11 mouse cellular contexts compared by ENCODE assay signal in genomic region chr11:115777487-115778335, GRCm38 (mm10). TPM values are rescaled to one million over a fixed set of nuclear protein-coding genes. Genes with fewer than 3 reads are reported as not detected.
DNase-seq lines count a peak whose midpoint lies in the region; ATAC-seq and TF ChIP-seq lines count a peak whose summit lies in the region.
"Had no signal": no experiment of that assay in that cellular context is flagged by ENCODE, and none has a peak within 500 bp of the region (broad histone marks: within the 10 kb centered on the region; RNA-seq: fewer than 3 reads in every experiment).

No protein-coding gene starts in this region.

- no peaks in the 10 kb centered on the region for H3K27me3 ChIP-seq in heart, embryonic 10.5 days (ENCODE audit: insufficient read depth, poor library complexity, severe bottlenecking)
- H3K27me3 ChIP-seq in E14TG2a.4 (ENCODE audit: insufficient read depth, low read length) = peaks cover 4% of the 10 kb centered on the region; the same call in 1 of the 2 replicates
- H3K27me3 ChIP-seq in liver, embryonic 13.5 days = no peaks in the 10 kb centered on the region

- peaks cover 68% of the 10 kb centered on the region for H3K4me1 ChIP-seq in heart, embryonic 10.5 days
- H3K4me1 ChIP-seq in E14TG2a.4 (replicated peaks; ENCODE audit: low read depth, low read length) = peaks cover 70% of the 10 kb centered on the region
- peaks cover 82% of the 10 kb centered on the region for H3K4me1 ChIP-seq in liver, embryonic 13.5 days (replicated peaks)

- no peak for ATAC-seq in liver, embryonic 13.5 days (ENCODE audit: low read depth)
- ATAC-seq in frontal cortex, adult (ENCODE audit: low TSS enrichment) = no peak
- ATAC-seq: forebrain, embryonic 16.5 days; midbrain, embryonic 16.5 days had no signal

- no peak for DNase-seq in heart, embryonic 10.5 days (ENCODE audit: low spot score)
- DNase-seq in heart, postnatal 36 days = no peak
- DNase-seq in forelimb bud, embryonic 11.5 days (ENCODE audit: low read depth, low spot score) = peak; percentile 43
- DNase-seq in liver, embryonic 13.5 days = no peak
- DNase-seq in left cerebral cortex, postnatal 14 days (ENCODE audit: low spot score in 2 of 2) = no peak
- no peak for DNase-seq in layer of hippocampus, postnatal 25 days (ENCODE audit: extremely low spot score in 1 of 2, low spot score in 1 of 2)
- DNase-seq: retina, postnatal 1 day had no signal

- H3K9ac ChIP-seq in liver, embryonic 13.5 days = 0 out of 2 replicates have a peak overlapping the region, but pooled peaks have one; percentile 2

- no peak overlapping the region for H3K4me2 ChIP-seq in liver, embryonic 13.5 days

- H3K27ac ChIP-seq in heart, embryonic 10.5 days = peak overlapping the region; percentile 90
- H3K27ac ChIP-seq in liver, embryonic 13.5 days = peak overlapping the region; percentile 99

- peaks cover 32% of the 10 kb centered on the region for H3K36me3 ChIP-seq in heart, embryonic 10.5 days
- no peaks in the 10 kb centered on the region for H3K36me3 ChIP-seq in E14TG2a.4 (ENCODE audit: insufficient read depth, low read length)
- H3K36me3 ChIP-seq in liver, embryonic 13.5 days = peaks cover 25% of the 10 kb centered on the region

- TF ChIP-seq CTCF in E14TG2a.4 (conservative IDR thresholded peaks at IDR 0.05; ENCODE audit: low read length) = no peak

- WGBS in heart, embryonic 10.5 days = 89% methylated on average over 17 of the region's 17 CpGs
- 83% methylated on average over 17 of the region's 17 CpGs for WGBS in liver, embryonic 13.5 days (ENCODE audit: insufficient replicate concordance)

- no peak overlapping the region for H3K4me3 ChIP-seq in heart, embryonic 10.5 days
- H3K4me3 ChIP-seq in E14TG2a.4 (replicated peaks; ENCODE audit: low read length) = peak overlapping the region; percentile 46
- H3K4me3 ChIP-seq in liver, embryonic 13.5 days (replicated peaks) = no peak overlapping the region

- H3K9me3 ChIP-seq in heart, embryonic 10.5 days = no peaks in the 10 kb centered on the region
- no peaks in the 10 kb centered on the region for H3K9me3 ChIP-seq in E14TG2a.4 (ENCODE audit: low read length)
- no peaks in the 10 kb centered on the region for H3K9me3 ChIP-seq in liver, embryonic 13.5 days (replicated peaks)

- intact Hi-C loops in heart, postnatal 36 days (cut with DNase I) = loop anchor here (2.0 to 5.0 kb wide), 2 partner anchors 40 to 55 kb away; no protein-coding TSS in a partner anchor
- intact Hi-C loops in left cerebral cortex, postnatal 14 days (cut with DNase I) = loop anchor here (5.0 kb wide), 1 partner anchor 35 kb away; the partner anchor contains the start of genes Caskin2 and Tsen54

RNA-seq across cellular contexts. Expression of gene Tmem94, which starts 12.5 kb away (rescaled TPM):
- 35.0 and 56.8 TPM in 2 replicates for polyA plus RNA-seq in heart, embryonic 10.5 days (2016; fragmentation: Nextera tagmentation; extraction: Ambion mirVana)
- 100 to 1,000 TPM in 1 of 2 experiments, 10 to 100 TPM in 1; 92.3 to 101 TPM for total RNA-seq in heart, postnatal 36 days (2021)
- polyA plus RNA-seq in liver, embryonic 13.5 days (2015; fragmentation: Nextera tagmentation; extraction: Ambion mirVana) = 8.2 and 10.9 TPM in 2 replicates
- total RNA-seq in left cerebral cortex, postnatal 14 days (2021) = 10 to 100 TPM; 48.1 to 51.4 TPM
- 10 to 100 TPM; 44.5 to 51.1 TPM for total RNA-seq in layer of hippocampus, postnatal 25 days (2021)

RNA-seq across cellular contexts. Expression of gene Caskin2, which starts 35.7 kb away (rescaled TPM):
- polyA plus RNA-seq in heart, embryonic 10.5 days (2016; fragmentation: Nextera tagmentation; extraction: Ambion mirVana) = 18.7 and 21.4 TPM in 2 replicates
- 10 to 100 TPM; 48.6 to 50.6 TPM for total RNA-seq in heart, postnatal 36 days (2021)
- 5.7 and 6.0 TPM in 2 replicates for polyA plus RNA-seq in liver, embryonic 13.5 days (2015; fragmentation: Nextera tagmentation; extraction: Ambion mirVana)
- total RNA-seq in left cerebral cortex, postnatal 14 days (2021) = 10 to 100 TPM; 18.7 to 21.3 TPM
- 10 to 100 TPM; 19.9 to 21.8 TPM for total RNA-seq in layer of hippocampus, postnatal 25 days (2021)

RNA-seq across cellular contexts. Expression of gene Tsen54, which starts 36.8 kb away (rescaled TPM):
- 39.1 and 41.7 TPM in 2 replicates for polyA plus RNA-seq in heart, embryonic 10.5 days (2016; fragmentation: Nextera tagmentation; extraction: Ambion mirVana)
- total RNA-seq in heart, postnatal 36 days (2021) = 1 to 10 TPM; 8.7 to 9.7 TPM
- 19.3 and 20.1 TPM in 2 replicates for polyA plus RNA-seq in liver, embryonic 13.5 days (2015; fragmentation: Nextera tagmentation; extraction: Ambion mirVana)
- 10 to 100 TPM; 12.7 to 15.3 TPM for total RNA-seq in left cerebral cortex, postnatal 14 days (2021)
- total RNA-seq in layer of hippocampus, postnatal 25 days (2021) = 10 to 100 TPM in 1 of 2 experiments, 1 to 10 TPM in 1; 9.4 to 10.9 TPM

RNA-seq across cellular contexts. Expression of gene Llgl2, which starts 46.1 kb away (rescaled TPM):
- 35.0 and 40.8 TPM in 2 replicates for polyA plus RNA-seq in heart, embryonic 10.5 days (2016; fragmentation: Nextera tagmentation; extraction: Ambion mirVana)
- total RNA-seq in heart, postnatal 36 days (2021) = 10 to 100 TPM; 18.7 to 21.2 TPM
- 9.8 and 10.2 TPM in 2 replicates for polyA plus RNA-seq in liver, embryonic 13.5 days (2015; fragmentation: Nextera tagmentation; extraction: Ambion mirVana)
- total RNA-seq in left cerebral cortex, postnatal 14 days (2021) = 1 to 10 TPM; 2.8 to 3.4 TPM
- total RNA-seq in layer of hippocampus, postnatal 25 days (2021) = 1 to 10 TPM; 1.0 to 2.3 TPM
